Mouse (Mus musculus): ENCODE measurements around the gene Unc119b. TPM values are rescaled to one million over a fixed set of nuclear protein-coding genes. Genes with fewer than 3 reads are reported as not detected.
"Not testable (repeated sequence)": the region's sequence is repeated elsewhere in the genome, so short reads cannot be mapped to it uniquely, and the experiment has no call there.

The Unc119b gene
- polyA plus RNA-seq, 1 experiment from 2014 or later, result 27.9 TPM

DNA sequence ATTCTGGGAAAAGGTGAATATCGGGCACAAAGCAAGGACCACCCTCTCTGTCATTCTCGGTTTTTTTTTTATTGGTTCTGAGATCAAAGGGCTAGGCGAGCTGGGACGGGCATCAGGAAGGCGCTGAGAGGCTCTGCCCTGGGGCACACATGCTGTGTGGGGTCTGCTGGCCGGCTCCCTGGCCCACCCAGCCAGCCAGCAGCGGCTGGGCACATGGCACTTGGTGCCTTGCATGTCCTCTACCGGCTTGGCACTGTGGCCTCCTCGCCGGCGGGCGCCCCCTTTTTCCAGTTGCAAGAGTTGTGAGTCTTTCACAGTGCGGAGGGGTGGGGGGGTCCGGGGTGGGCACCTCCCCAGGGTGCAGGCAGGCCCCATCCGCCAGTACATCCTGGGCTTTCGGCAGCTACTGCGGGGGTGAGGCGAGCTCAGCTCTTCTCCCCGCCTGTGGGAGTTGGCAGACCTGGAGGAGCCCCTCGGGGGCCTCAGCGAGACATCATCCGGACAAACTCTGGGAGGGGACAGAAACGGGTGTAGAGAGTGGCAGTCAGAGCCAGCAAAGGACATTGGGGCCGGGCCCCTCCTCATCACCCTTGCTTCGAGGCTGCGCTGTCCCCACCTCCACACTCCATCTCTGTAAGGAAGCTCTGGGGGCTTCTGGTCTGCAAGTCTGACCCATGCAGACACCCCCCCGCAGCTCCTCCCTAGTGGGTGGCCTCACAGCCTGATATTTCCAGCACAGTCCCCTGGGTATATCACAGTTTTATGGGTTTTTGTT lies 34.1 kb upstream of the Unc119b start:
- Histone ChIP-seq H3K36me3 (ENCODE audit: control insufficient read depth, insufficient read depth, low read length) (peaks cover 5% of the 10 kb centered on the region; the same call in 1 of the 2 replicates), H3K27ac (ENCODE audit: low read depth, low read length) (no peak overlapping the region), H3K4me1 (ENCODE audit: control insufficient read depth, insufficient read depth, low read length) (no peaks in the 10 kb centered on the region), H3K27me3 (ENCODE audit: control insufficient read depth, insufficient read depth, low read length) (no peaks in the 10 kb centered on the region), H3K4me2 (ENCODE audit: low read depth, low read length) (no peak overlapping the region), H3K4me3 (ENCODE audit: low read depth, low read length) (no peak overlapping the region), H3K9me3 (ENCODE audit: control insufficient read depth, low read length) (no peaks in the 10 kb centered on the region), H3K9ac (replicated peaks; ENCODE audit: low read depth, low read length) (no peak overlapping the region)
- no peak for ATAC-seq (ENCODE audit: low read depth)
- whole genome bisulfite sequencing, result 45% methylated on average over 27 of the region's 27 CpGs

DNA sequence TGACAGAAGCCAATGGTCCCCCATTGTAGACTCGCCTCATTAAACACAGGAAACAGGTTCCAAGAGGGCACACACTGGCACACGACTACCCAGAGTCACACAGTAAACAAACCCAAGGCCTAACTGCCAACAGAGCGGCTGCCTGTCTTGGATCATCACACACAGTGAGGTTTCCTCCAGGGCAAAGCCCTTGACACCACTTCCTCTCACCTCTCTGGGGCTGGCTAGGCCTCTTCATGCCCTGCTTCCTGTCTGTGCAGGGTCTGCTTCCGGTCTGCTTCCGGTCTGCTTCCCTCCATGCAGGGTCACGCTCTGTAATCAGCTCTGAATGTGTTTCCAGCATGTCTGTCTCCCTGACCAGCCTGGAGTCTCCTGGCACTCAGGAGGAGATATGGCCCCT lies 32.6 kb upstream of the Unc119b start:
- Histone ChIP-seq H3K27me3 (ENCODE audit: control insufficient read depth, insufficient read depth, low read length) (no peaks in the 10 kb centered on the region), H3K4me2 (ENCODE audit: low read depth, low read length) (no peak overlapping the region), H3K9ac (replicated peaks; ENCODE audit: low read depth, low read length) (no peak overlapping the region), H3K4me1 (ENCODE audit: control insufficient read depth, insufficient read depth, low read length) (no peaks in the 10 kb centered on the region), H3K27ac (ENCODE audit: low read depth, low read length) (no peak overlapping the region), H3K36me3 (ENCODE audit: control insufficient read depth, insufficient read depth, low read length) (no peaks in the 10 kb centered on the region), H3K9me3 (ENCODE audit: control insufficient read depth, low read length) (no peaks in the 10 kb centered on the region), H3K4me3 (ENCODE audit: low read depth, low read length) (no peak overlapping the region)
- WGBS, result 78% methylated on average over 6 of the region's 6 CpGs
- no peak for ATAC-seq (ENCODE audit: low read depth)

DNA sequence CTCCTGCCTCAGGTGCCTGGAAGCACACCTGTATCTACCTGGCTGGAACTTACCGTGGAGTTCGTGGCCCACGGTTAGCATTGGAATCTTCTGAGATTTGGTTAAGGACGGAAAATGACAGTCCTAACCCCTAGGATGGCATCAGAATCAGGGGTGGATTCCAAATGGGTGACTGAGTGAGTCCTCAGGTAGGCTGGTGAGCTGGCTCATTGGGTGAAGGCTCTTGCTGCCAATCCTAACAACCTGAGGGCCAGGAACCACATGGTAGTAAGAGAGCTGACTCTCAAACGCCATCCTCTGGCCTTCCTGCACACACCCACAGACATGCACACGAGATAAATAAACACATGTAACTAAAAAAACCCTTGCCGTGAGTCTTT lies 32.0 kb upstream of the Unc119b start:
- Histone ChIP-seq H3K9me3 (ENCODE audit: control insufficient read depth, low read length) (no peaks in the 10 kb centered on the region), H3K27ac (ENCODE audit: low read depth, low read length) (no peak overlapping the region), H3K9ac (replicated peaks; ENCODE audit: low read depth, low read length) (no peak overlapping the region), H3K4me2 (ENCODE audit: low read depth, low read length) (no peak overlapping the region), H3K4me1 (ENCODE audit: control insufficient read depth, insufficient read depth, low read length) (no peaks in the 10 kb centered on the region), H3K4me3 (ENCODE audit: low read depth, low read length) (no peak overlapping the region), H3K27me3 (ENCODE audit: control insufficient read depth, insufficient read depth, low read length) (no peaks in the 10 kb centered on the region), H3K36me3 (ENCODE audit: control insufficient read depth, insufficient read depth, low read length) (no peaks in the 10 kb centered on the region)
- WGBS, result 89% methylated on average over 7 of the region's 7 CpGs
- no peak for ATAC-seq (ENCODE audit: low read depth)

DNA sequence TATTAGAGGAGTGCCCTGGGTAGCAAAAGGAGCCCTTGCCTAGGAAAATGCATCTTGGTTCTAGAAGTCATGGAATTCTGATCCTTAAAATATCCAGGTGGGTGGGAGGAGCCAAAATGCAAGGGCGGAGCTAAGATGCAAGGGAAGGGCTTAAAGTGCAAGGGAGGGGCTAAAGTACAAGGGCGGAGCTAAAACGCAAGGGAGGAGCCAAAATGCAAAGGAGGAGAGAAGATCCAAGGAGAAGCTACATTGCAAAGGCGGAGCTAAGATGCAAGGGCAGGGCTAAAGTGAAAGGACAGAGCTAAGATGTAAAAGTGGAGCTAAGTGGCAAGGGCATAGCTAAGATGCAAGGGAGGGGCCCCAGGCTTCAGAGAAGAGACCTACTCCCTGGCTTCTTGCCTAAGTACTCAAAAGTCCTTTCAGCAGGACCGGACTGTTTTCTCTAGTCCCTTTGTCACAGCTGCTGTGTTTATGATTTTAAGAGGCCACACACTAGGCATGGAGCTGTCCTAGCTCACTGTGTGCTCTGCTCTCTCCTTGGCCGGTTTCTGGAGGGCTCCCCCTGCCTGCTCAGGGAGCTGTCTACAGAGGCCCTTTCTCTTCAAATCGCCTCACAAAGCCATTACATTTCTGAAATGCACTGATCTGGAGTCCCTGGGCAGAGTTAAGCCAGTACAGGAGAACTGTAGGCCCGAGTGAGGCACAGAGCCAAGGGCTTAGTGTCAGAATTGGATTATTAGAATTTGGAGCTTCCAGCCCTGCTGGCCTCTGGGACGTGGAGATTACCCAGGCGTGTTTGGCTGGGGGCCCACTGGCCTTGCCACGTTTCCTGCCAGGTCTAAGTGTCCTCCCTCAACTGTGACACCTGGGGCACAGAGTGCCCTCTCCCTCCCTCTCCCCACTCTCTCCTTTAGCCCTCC lies 31.4 kb upstream of the Unc119b start:
- Histone ChIP-seq H3K36me3 (ENCODE audit: control insufficient read depth, insufficient read depth, low read length) (no peaks in the 10 kb centered on the region), H3K27me3 (ENCODE audit: control insufficient read depth, insufficient read depth, low read length) (no peaks in the 10 kb centered on the region), H3K27ac (ENCODE audit: low read depth, low read length) (0 out of 2 replicates have a peak overlapping the region, but pooled peaks have one; percentile 10), H3K4me3 (ENCODE audit: low read depth, low read length) (no peak overlapping the region), H3K9me3 (ENCODE audit: control insufficient read depth, low read length) (no peaks in the 10 kb centered on the region), H3K4me2 (ENCODE audit: low read depth, low read length) (no peak overlapping the region), H3K9ac (replicated peaks; ENCODE audit: low read depth, low read length) (no peak overlapping the region), H3K4me1 (ENCODE audit: control insufficient read depth, insufficient read depth, low read length) (no peaks in the 10 kb centered on the region)
- WGBS, result 56% methylated on average over 11 of the region's 11 CpGs
- no peak for ATAC-seq (ENCODE audit: low read depth)

DNA sequence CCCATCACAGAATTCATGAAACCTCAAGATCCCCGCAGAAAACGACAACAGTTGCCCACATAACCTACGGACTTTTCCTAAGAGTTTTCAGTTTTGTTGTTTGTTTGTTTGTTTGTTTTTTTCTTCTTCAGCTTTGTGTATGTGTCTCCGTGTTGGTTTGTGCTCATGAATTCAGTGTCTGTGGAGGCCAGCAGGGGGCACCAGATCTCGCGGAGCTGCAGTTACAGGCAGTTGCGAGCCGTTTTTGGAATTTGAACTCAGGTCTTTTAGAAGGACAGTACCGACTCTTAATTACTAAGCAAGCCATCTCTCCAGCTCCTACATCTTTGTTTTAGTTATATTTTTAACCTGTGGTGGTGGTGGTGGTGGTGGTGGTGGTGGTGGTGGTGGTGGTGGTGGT lies 30.6 kb upstream of the Unc119b start:
- no peak for ATAC-seq (ENCODE audit: low read depth)
- Histone ChIP-seq H3K36me3 (ENCODE audit: control insufficient read depth, insufficient read depth, low read length) (no peaks in the 10 kb centered on the region), H3K4me2 (ENCODE audit: low read depth, low read length) (no peak overlapping the region), H3K9ac (replicated peaks; ENCODE audit: low read depth, low read length) (no peak overlapping the region), H3K4me1 (ENCODE audit: control insufficient read depth, insufficient read depth, low read length) (no peaks in the 10 kb centered on the region), H3K27ac (ENCODE audit: low read depth, low read length) (no peak overlapping the region), H3K9me3 (ENCODE audit: control insufficient read depth, low read length) (no peaks in the 10 kb centered on the region), H3K4me3 (ENCODE audit: low read depth, low read length) (no peak overlapping the region), H3K27me3 (ENCODE audit: control insufficient read depth, insufficient read depth, low read length) (no peaks in the 10 kb centered on the region)
- WGBS, result 64% methylated on average over 9 of the region's 9 CpGs

DNA sequence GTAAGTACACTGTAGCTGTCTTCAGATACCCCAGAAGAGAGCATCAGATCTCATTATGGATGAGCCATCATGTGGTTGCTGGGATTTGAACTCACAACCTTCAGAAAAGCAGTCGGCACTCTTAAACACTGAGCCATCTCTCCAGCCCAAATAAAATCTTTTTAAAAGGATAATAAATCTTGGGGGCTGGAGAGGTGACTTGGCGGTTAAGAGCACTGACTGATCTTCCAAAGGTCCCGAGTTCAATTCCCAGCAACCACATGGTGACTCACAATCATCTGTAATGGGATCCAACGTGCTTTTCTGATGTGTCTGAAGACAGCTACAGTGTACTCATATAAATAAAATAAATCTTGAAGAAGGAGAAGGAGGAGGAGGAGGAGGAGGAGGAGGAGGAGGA lies 29.7 kb upstream of the Unc119b start:
- H3K27me3 ChIP-seq (ENCODE audit: control insufficient read depth, insufficient read depth, low read length); H3K27ac ChIP-seq (ENCODE audit: low read depth, low read length); H3K4me2 ChIP-seq (ENCODE audit: low read depth, low read length); ATAC-seq (ENCODE audit: low read depth); H3K4me1 ChIP-seq (ENCODE audit: control insufficient read depth, insufficient read depth, low read length); H3K36me3 ChIP-seq (ENCODE audit: control insufficient read depth, insufficient read depth, low read length); H3K4me3 ChIP-seq (ENCODE audit: low read depth, low read length); H3K9ac ChIP-seq (replicated peaks; ENCODE audit: low read depth, low read length); H3K9me3 ChIP-seq (ENCODE audit: control insufficient read depth, low read length): not testable (repeated sequence)
- 79% methylated on average over 4 of the region's 4 CpGs for WGBS

DNA sequence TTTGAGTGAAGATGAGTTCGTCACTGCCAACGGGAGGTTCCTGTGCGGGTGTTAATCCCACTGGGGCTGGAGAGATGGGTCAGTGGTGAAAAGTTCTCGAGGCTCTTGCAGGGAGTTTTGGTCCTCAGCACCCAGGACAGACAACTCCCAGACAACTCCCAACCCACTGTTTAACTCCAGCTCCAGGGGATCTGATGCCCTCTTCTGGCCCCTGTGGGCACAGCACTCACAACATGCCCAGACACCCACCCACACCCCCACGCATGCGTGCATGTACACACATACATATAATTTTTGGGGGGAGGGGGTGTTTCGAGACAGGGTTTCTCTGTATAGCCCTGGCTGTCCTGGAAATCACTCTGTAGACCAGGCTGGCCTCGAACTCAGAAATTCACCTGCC lies 28.8 kb upstream of the Unc119b start:
- no peaks in the 10 kb centered on the region for H3K27me3 ChIP-seq (ENCODE audit: control insufficient read depth, insufficient read depth, low read length)
- no peak for ATAC-seq (ENCODE audit: low read depth)
- no peaks in the 10 kb centered on the region for H3K36me3 ChIP-seq (ENCODE audit: control insufficient read depth, insufficient read depth, low read length)
- 53% methylated on average over 8 of the region's 8 CpGs for WGBS
- no peaks in the 10 kb centered on the region for H3K9me3 ChIP-seq (ENCODE audit: control insufficient read depth, low read length)
- peaks cover 6% of the 10 kb centered on the region; the same call in 1 of the 2 replicates for H3K4me1 ChIP-seq (ENCODE audit: control insufficient read depth, insufficient read depth, low read length)
- no peak overlapping the region for H3K4me2 ChIP-seq (ENCODE audit: low read depth, low read length)
- H3K9ac ChIP-seq (replicated peaks; ENCODE audit: low read depth, low read length), result no peak overlapping the region
- H3K4me3 ChIP-seq (ENCODE audit: low read depth, low read length), result no peak overlapping the region
- no peak overlapping the region for H3K27ac ChIP-seq (ENCODE audit: low read depth, low read length)

DNA sequence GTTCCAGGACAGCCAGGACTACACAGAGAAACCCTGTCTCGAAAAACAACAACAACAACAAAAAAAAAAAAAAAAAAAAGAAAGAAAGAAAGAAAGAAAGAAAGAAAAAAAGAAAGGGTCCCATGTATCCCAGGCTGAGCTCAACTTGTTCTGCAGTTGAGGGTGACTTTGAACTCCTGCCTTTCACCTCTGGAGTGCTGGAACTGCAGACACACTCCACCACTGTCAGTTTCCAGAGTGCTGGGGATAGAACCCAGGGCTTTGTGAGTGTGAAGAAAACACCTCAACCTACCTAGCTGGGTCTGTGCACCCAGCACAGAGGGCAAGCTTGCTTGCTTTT lies 27.1 kb upstream of the Unc119b start:
- not testable (repeated sequence) for H3K9ac ChIP-seq (replicated peaks; ENCODE audit: low read depth, low read length); ATAC-seq (ENCODE audit: low read depth); H3K27ac ChIP-seq (ENCODE audit: low read depth, low read length); H3K36me3 ChIP-seq (ENCODE audit: control insufficient read depth, insufficient read depth, low read length); H3K4me2 ChIP-seq (ENCODE audit: low read depth, low read length); H3K4me3 ChIP-seq (ENCODE audit: low read depth, low read length); H3K27me3 ChIP-seq (ENCODE audit: control insufficient read depth, insufficient read depth, low read length); H3K9me3 ChIP-seq (ENCODE audit: control insufficient read depth, low read length); H3K4me1 ChIP-seq (ENCODE audit: control insufficient read depth, insufficient read depth, low read length)
- WGBS, result no CpG with 5 or more reads among the region's 1 CpGs

Data from neural tube, embryonic 14.5 days (tissue).